Mouse (Mus musculus) layer of hippocampus, adult 8-10 months (tissue): ENCODE results near the gene Cpsf3. TPM values are rescaled to one million over a fixed set of nuclear protein-coding genes. Genes with fewer than 3 reads are reported as not detected.
A peak's percentile ranks its signal among the peaks of the same experiment; 100 is the strongest.

Experiments
- DNase-seq, 2 experiments: peaks; one replicate each; pipeline ENCODE4 v3.0.0; 2022; ENCODE audit warnings: low spot score in 2 of 2
- total RNA-seq, 4 experiments: library from RNA; stranded (reverse); gene quantifications; 2 replicates each; pipeline ENCODE4 v1.2.4; 2022

The Cpsf3 gene
- total RNA-seq, 4 experiments from 2014 or later, result 52.5 to 62.6 (median 56.5) TPM

GRCm38 (mm10) chr12:21288716-21289395 is 3.7 kb downstream of the Cpsf3 start:
- DNase-seq, result no peak

GRCm38 (mm10) chr12:21289651-21290050 is 4.5 kb downstream of the Cpsf3 start:
- no peak for DNase-seq

DNA sequence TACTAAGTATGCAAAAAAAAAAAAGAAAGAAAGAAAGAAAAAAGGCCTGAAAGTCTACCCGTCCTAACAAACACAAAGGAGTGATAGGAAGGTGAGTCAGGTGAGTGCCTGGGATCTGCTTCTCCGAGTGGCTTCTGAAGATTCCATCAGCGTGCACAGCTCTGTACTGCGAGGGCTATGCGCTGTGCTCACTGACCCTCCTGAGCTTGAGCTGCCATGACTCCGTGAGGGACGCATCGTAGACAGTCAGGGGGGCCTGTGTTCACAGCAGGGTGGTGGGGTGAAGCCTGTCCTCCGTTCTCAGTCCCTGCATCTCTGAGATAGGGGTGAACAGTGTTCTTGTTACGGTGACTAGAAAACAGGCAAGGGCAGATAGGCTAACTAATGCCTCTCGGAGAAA is 13.7 kb downstream of the Cpsf3 start:
- no peak for DNase-seq

GRCm38 (mm10) chr12:21301324-21301723 is 16.1 kb downstream of the Cpsf3 start:
- no peak for DNase-seq

DNA sequence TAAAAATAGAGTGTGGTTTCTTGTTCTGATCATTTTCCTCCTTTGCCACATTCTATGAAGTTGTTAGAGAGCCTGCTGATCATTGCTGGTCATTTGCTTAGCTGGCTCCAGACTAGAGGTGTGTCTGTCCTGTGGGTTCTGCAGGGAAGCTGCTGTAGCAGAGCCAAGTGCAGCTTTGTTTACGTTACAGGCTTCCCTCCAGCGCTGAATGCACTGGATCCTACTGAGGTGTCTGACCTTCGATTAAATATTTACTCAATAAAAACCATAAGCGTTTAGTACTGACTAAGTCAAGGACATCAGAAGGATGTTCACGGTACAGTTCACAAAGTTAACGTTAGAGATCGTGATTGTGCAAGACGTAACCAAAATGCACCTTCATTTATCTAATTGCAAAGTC is 16.7 kb downstream of the Cpsf3 start:
- no peak for DNase-seq

DNA sequence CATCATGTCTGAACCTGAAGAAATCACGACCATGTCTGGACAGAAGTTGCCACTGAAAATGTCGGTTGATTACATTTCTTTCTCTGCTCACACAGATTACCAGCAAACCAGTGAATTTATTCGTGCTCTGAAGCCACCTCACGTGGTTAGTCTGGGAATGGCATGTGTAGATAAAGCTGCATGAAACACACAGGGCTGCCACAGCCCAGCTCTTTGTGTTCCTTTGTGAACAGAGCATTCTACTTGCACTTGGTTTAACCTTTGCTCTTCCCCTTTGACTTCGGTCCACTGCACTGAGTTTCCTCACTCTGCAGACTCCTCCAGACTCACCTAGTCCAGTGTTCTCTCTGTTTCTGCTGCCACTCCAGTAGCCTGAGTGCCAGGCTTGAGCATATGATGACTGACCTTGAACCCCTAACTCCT is 17.2 kb downstream of the Cpsf3 start:
- no peak for DNase-seq

GRCm38 (mm10) chr12:21305741-21306140 is 20.6 kb downstream of the Cpsf3 start:
- DNase-seq, result no peak

DNA sequence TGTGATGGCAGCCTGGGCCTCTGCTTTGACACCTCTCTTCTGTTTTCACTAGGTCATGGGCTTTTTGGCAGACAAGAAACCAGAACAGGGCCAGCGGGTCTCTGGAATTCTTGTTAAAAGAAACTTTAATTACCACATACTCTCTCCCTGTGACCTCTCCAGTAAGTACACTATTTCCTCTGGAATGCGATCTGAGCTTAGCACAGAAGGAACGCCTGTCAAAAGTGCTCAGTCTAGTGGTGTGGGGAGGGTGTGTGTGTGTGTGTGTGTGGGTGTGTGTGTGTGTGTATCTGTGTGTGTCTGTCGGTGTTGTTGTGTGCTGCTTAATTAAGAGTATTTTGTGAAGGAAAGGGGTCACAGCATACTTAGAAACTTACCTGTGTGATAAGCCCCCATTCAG is 21.5 kb downstream of the Cpsf3 start:
- no peak for DNase-seq

- DNase-seq, result no peak
Measured at GRCm38 (mm10) chr12:21312201-21312600, 27.0 kb downstream of the Cpsf3 start.

DNA sequence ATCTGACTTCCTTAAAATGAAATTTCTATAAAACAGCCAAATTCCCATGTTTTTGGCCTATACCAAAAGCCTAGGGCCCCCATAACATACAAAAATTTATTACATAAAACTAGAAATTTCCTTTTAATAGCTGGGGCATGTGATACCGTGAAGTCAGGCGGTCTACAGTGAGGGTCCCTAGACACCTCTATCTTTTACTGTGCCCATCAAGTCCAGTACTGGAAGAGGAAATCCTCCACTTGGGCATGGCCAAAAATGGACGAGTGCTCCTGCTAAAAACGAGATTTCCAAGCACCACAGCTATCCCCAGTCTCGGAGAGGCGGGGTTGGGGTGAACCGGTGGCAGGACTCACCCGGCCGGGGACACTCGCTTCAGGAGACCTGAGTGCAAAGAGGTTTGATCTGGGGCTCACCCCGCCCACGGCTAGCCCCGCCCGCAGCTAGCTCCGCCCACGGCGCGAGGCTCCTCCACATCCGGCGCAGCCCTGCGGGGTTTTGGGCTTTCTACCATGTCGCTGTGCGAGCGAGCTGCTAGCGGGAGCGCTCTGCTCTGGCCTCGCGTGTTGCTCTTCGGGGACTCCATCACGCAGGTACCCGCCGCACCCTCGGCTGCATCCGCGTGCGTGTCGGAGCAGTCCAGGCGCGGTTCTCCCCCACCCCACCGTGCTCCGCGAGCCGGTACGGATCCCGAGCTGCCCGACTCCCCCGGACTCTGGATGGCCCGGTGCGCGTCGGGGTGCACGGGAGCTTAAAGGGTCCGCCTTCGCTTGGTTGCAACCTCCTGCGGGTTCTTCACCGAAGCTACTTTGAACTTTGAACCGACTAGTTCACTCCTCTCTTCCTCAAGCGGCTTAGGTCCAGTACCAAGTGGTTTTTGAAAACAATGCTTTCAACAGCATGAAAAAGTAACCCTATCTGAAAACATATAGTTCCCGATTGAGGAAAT is 31.0 kb downstream of the Cpsf3 start, which contains the start of gene Iah1:
Gene Iah1, plus strand, starts transcription at position 467 of the 946 bp plus-strand sequence.
- DNase-seq, result peak; percentile 44 to 63

DNA sequence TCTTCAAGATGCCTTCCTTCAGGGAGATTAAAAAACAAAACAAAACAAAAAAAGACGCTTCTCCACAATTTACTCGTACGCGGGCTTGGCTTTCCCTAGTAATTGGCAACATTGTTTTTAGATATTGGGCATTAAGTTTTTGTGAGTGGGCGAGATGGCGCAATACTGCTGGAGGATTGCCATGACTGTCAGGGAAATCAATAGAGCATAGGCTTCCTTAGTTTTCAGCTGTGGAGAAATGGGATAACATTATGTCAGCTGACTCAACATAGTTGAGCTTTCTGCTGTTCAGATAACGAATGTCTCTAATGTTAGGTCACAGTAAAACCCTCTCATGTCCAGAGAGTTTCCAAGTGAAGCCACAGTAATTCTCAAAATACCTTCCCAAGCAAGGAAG is 31.7 kb downstream of the Cpsf3 start:
- DNase-seq, result peak; percentile 31 to 47

GRCm38 (mm10) chr12:21318143-21318895 is 33.1 kb downstream of the Cpsf3 start:
- peak in 1 of 2 experiments; percentile 57 for DNase-seq

GRCm38 (mm10) chr12:21320317-21320716 is 35.1 kb downstream of the Cpsf3 start:
- no peak for DNase-seq

DNA sequence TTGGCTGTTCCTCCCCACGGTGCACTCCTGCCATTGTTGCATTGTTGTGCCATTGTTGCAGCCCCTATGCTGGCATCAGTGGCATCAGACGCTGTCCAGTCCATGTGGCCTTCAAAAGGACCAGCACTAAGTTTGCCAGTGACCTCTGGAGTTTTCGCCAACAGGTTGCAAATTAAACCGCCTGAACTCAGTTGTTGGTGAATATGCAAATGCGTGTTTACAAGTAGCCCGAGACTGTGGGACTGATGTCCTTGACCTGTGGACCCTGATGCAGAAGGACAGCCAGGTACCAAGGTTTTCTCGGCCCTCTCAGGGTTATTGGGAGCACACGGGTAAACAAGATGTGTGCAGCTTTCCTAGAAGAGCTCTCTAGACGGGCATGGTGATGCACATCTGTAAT is 36.0 kb downstream of the Cpsf3 start:
- DNase-seq, result no peak

GRCm38 (mm10) chr12:21322296-21322695 is 37.1 kb downstream of the Cpsf3 start:
- DNase-seq, result no peak

DNA sequence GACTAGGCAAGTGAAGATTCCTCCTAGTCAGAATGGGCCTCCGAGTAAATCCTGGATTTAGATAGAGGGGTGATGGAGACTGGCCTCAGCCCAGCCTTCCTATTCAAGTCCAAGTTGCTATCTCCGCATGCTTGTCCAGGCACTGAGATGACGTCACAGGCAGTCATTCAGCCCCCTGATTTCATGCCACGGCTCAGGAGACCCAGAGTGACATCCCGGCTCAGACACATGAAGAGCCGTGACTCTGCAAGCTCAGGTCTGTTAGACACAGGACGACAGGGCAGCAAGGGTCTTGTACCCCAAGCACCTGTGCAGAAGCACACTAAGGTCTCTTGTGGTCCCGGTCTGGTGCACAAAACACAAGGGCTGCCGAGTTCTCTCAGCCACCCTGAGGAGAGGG is 37.7 kb downstream of the Cpsf3 start:
- DNase-seq, result no peak

GRCm38 (mm10) chr12:21324101-21324500 is 38.9 kb downstream of the Cpsf3 start:
- no peak for DNase-seq

DNA sequence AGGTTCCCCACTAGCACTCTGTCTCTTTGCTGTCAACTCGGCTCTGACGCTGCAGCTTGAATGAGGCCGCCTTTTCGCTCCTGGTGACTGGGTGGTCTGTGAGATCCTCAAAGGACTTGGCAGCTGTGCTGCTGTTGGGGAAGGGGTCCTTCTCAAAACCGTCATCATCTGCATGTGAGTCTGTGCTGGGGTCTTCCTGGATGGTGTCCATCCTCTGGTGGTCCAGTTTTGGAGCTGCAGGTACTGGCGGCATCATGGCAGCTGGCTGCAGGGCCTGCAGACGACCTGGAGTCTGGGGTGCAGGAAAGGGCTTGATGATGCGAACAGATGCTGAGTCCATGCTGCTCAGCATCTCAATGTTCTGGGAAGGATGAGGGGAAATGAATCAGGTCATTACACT is 40.1 kb downstream of the Cpsf3 start:
- DNase-seq, result no peak

GRCm38 (mm10) chr12:21326325-21326724 is 41.1 kb downstream of the Cpsf3 start:
- DNase-seq, result no peak

- DNase-seq, result no peak
Measured at GRCm38 (mm10) chr12:21329661-21330400, 44.6 kb downstream of the Cpsf3 start.

- DNase-seq, result no peak
Measured at GRCm38 (mm10) chr12:21330961-21331576, 45.9 kb downstream of the Cpsf3 start.
